Mouse (Mus musculus): ENCODE measurements around the gene Tsnaxip1.

The Tsnaxip1 gene

DNA sequence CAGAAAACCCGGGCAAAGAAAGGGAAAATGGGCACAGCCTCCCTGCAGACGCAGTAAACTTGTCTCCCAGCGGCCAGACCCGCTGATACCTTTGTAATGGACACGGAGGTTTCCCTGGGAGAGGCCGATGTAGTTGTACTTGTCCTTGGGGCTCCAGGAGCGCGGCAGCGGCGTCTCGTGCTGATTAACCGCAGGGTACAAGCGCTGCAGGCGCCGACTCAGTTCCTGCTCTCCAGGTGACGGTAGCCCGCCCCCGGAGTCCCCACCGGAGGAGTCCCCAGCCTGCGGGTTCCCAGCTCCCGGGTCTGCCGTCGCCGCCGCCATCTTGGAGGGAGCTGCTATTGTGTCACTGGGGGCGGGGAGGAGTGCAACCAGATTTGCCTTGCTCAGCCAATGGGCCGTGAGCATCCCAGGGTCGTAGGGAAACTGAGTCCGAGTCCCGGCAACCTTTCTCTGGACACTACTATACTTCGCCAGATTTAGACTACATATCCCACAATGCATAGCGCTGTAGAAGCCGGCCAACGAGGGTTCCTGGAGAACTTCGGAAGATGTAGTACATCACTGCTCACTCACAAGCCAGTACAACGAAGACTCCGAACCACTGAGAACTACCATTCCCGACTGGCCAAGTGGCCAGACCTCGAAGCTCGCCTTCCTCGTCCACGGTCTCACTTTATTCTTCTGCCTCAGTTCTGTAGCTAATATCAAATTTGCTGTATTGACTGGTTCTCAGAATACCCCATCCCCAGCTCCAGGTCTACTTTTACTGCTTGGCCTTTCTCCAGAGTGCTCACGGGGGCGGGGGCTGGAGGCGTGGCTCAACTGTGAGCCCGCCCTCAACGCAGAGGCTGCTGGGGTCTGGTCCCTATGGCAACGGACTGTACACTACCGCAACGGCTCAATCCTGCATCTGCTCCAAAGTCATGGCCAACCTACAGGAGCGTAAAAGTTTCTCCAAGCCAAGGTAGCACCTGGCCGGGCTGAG lies at the start of gene Tsnaxip1, which contains the start of gene Ranbp10:
TSS of gene Tsnaxip1 (plus strand) at position 871 of the 988 bp plus-strand sequence.
TSS of gene Ranbp10 (minus strand) at position 490 of the 988 bp plus-strand sequence.
- peak; percentile 98 for DNase-seq (ENCODE audit: low spot score)

DNA sequence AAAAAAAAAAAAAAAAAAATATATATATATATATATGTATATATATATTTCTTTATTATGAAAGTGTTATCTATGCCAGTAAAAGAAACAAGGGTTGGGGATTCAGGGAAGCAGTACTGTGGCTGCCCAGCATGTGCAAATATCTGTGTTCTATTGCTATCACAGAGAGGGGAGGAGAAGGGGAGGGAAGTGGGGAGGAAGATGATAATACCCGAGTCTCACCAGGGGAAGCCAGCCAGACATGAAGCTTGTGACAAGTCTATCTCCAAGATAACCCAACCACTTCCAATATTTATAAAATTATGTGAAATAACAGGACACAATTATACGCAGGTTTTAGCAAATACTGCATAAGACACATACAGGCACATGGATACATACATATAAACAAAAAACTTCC lies 49.7 kb upstream of the Tsnaxip1 start:
- DNase-seq (ENCODE audit: low spot score): no peak

GRCm38 (mm10) chr8:105780298-105780697 lies 47.2 kb upstream of the Tsnaxip1 start:
- DNase-seq (ENCODE audit: low spot score): no peak

GRCm38 (mm10) chr8:105788241-105788640 lies 39.3 kb upstream of the Tsnaxip1 start:
- peak; percentile 37 for DNase-seq (ENCODE audit: low spot score)

GRCm38 (mm10) chr8:105788927-105789326 lies 38.6 kb upstream of the Tsnaxip1 start:
- no peak for DNase-seq (ENCODE audit: low spot score)

- no peak for DNase-seq (ENCODE audit: low spot score)
Measured at GRCm38 (mm10) chr8:105789626-105790025, 37.9 kb upstream of the Tsnaxip1 start.

GRCm38 (mm10) chr8:105793331-105793730 lies 34.2 kb upstream of the Tsnaxip1 start:
- DNase-seq (ENCODE audit: low spot score): no peak

- DNase-seq (ENCODE audit: low spot score): no peak
Measured at GRCm38 (mm10) chr8:105794009-105794598, 33.4 kb upstream of the Tsnaxip1 start.

GRCm38 (mm10) chr8:105795785-105796184 lies 31.7 kb upstream of the Tsnaxip1 start:
- DNase-seq (ENCODE audit: low spot score): no peak

- DNase-seq (ENCODE audit: low spot score): no peak
Measured at GRCm38 (mm10) chr8:105798408-105798807, 29.1 kb upstream of the Tsnaxip1 start.

- DNase-seq (ENCODE audit: low spot score): peak; percentile 45
Measured at GRCm38 (mm10) chr8:105799091-105799812, 28.3 kb upstream of the Tsnaxip1 start.

GRCm38 (mm10) chr8:105801153-105801904 lies 26.2 kb upstream of the Tsnaxip1 start:
- DNase-seq (ENCODE audit: low spot score): no peak

GRCm38 (mm10) chr8:105804797-105805196 lies 22.7 kb upstream of the Tsnaxip1 start:
- DNase-seq (ENCODE audit: low spot score): no peak

DNA sequence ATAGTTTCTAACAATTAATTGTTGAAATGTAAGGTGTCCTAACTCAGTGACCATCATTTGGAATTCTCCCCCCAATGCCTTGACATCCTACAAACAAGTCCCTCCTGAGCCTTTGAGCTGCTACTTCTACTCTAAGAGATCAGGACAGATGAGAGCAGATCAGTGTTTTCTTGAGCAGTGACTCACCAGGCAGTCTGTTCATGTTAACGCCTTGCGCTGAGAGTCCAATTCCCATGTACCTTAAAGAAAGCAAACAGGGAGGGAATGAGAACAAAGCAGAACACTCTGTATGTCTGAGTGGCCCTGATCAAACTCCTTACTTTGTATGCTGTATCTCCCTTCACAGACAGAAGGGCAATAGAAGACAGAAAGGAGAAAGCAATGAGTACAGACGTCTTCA lies 22.2 kb upstream of the Tsnaxip1 start:
- no peak for DNase-seq (ENCODE audit: low spot score)

DNA sequence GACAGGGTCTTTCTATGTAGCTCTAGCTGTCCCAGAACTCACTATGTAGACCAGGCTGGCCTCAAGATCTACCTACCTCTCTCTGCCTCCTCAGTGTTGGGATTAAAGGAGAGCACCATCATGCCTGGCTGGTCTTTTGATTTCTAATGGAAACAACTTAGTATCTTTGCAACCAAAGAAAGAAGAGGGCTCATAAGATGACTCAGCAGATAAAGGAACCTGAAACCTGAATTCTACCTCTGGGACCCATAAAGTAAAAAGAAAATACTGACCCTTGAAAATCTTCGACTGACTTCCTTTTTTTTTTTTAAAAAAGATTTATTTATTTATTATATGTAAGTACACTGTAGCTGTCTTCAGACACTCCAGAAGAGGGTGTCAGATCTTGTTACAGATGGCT lies 21.6 kb upstream of the Tsnaxip1 start:
- DNase-seq (ENCODE audit: low spot score): no peak

DNA sequence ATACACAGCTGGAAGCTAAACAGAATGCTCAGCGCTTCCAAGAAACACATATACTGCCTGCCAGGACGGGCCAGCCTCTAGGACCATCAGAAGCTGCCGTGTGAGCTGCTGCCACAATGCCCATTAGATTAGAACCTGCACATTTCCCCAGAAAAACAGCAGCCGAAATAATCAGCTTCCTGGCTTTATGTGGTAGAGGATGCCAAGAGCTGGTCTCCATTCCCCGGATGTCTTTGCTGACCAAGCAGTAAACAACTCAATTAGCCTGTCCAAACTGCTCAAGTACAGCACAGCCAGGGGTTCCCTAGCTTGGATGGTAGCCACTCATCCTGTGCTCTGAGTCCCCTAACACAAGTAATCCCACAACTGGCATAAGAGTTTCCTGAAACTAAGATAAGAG lies 19.8 kb upstream of the Tsnaxip1 start:
- DNase-seq (ENCODE audit: low spot score): no peak

GRCm38 (mm10) chr8:105808480-105808879 lies 19.1 kb upstream of the Tsnaxip1 start:
- DNase-seq (ENCODE audit: low spot score): no peak

DNA sequence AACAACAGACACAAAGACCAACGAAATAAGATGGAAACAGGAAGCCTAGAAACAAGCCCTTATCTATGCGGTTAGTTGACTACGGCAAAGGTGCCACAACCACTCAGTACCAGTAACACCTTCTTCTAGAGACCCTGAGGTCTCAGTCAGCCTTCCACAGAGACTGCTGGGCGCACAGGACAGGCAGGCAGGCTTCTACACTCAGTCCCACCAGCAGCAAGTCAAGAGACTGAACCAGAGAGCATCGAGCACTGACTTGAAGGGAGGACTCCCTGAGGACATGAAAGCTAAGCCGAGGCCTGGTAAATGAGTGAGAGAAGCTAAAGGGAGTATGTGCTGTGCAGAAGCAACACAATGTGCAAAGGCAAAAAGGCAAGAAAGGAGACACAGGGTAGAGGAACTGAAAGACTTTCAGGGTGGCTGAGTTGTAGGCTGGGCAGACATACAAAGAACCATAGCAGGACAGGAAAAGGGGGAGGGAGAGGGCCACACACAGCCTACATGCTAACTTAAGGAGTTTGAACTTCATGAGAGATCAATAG lies 17.2 kb upstream of the Tsnaxip1 start:
- no peak for DNase-seq (ENCODE audit: low spot score)

DNA sequence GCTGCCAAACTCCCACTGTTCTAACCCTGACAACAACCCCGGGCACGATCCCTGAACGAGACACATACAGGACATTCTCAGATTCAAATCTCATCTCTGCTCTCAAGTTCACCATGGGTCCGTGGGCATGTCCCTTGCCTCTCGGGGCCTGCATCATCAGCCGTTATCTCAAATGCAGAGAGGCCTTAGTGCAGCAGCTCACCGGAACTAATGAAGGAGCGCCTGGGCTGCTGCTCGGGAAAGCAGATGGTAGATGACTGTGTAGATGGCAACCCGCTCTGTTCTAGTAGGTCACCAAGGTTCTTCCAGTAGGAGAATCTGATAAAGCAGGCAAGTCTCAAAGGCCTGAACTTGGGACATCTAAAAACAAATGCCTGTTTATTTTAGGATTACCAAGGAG lies 16.5 kb upstream of the Tsnaxip1 start:
- DNase-seq (ENCODE audit: low spot score): no peak

GRCm38 (mm10) chr8:105811543-105811942 lies 16.0 kb upstream of the Tsnaxip1 start:
- DNase-seq (ENCODE audit: low spot score): no peak

DNA sequence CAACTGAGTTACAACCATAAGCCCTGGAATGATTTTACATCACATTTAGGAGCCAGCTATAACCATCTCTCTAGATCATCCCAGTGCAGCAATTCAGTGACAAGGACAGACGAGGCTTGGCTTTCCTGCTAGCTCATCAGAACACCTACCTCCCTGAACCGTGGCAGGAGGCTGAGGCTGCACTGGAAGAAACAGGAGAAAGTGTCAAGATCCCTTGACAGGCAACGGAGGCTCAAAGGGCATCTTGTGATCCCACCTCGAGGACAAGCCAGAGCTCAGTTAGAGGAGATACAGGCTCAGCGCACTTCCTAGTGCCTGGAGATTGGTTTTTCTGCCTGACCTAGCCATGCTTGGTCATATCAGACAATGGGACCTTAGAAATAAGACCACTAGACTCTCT lies 15.0 kb upstream of the Tsnaxip1 start:
- DNase-seq (ENCODE audit: low spot score): no peak

All from layer of hippocampus, adult 11-12 months (tissue).